Mouse (Mus musculus) erythroblast, embryonic 14.5 days (primary cell): ENCODE results near the gene Tep1.

Experiments used
- GATA1 ChIP-seq: IDR thresholded peaks from 2 replicates; pipeline ENCODE4 v1.6.1; 2012; ENCODE audit warnings: low read length, inconsistent platforms, mixed read lengths
- TAL1 ChIP-seq: IDR thresholded peaks from 3 replicates; pipeline ENCODE4 v1.6.1; 2012; ENCODE audit warnings: low read length, inconsistent platforms, mixed read lengths

DNA sequence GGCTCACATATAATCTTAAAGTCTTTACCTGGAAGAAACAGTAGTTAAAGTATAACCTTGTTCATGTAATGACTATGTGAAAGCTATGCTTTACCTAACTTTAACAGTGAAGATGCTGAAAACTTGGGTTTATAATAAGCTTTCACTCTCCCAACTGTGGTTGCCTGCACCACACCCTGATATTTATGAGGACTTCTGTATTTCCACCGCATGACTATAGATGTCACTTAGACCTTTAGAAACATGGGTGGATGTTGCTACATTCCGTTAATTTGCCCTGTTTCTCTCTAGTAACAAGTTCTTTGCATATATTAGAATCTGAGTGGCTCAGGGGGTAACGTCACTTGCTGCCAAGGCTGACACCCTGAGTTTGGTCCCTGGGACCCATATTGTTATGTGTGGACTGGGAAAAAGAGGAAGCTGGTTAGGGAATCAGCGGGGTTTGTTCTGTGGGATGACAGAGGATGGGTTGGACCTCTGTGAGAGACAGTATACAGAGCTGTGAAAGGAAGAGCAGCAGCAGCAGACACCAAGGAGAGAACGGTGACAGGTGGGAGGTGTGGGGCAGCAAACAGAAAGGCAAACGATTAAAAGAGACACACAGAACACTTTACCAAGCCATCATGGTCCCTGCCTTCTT lies 5.4 kb upstream of the Tep1 start:
- no peak for TF ChIP-seq TAL1
- no peak for TF ChIP-seq GATA1
